Mouse (Mus musculus) CH12.LX (cell line): ENCODE data around the gene Arf6.

ENCODE experiments used
- CTCF ChIP-seq, 2 experiments: IDR thresholded peaks in 1 of 2; conservative IDR thresholded peaks in 1 of 2; 2 replicates each; pipeline ENCODE4 v1.5.1; 2011 to 2012; ENCODE audit warnings: low read depth in 2 of 2, low read length in 2 of 2, improper control_type of control experiment in 1 of 2, inconsistent platforms in 1 of 2, mild to moderate bottlenecking in 1 of 2, moderate library complexity in 1 of 2
- GABPA ChIP-seq: IDR thresholded peaks from 2 replicates; pipeline ENCODE4 v1.6.1; 2012; ENCODE audit warnings: low read depth, low read length, improper control_type of control experiment, inconsistent platforms; ENCODE audit not compliant: insufficient replicate concordance
- IRF4 ChIP-seq: IDR thresholded peaks from 2 replicates; pipeline ENCODE4 v1.6.1; 2014; ENCODE audit warnings: low read depth, mild to moderate bottlenecking, inconsistent platforms, low read length, improper control_type of control experiment
- USF1 ChIP-seq: IDR thresholded peaks from 2 replicates; pipeline ENCODE4 v1.6.1; 2014; ENCODE audit warnings: low read depth, mild to moderate bottlenecking, inconsistent platforms, low read length, improper control_type of control experiment

DNA sequence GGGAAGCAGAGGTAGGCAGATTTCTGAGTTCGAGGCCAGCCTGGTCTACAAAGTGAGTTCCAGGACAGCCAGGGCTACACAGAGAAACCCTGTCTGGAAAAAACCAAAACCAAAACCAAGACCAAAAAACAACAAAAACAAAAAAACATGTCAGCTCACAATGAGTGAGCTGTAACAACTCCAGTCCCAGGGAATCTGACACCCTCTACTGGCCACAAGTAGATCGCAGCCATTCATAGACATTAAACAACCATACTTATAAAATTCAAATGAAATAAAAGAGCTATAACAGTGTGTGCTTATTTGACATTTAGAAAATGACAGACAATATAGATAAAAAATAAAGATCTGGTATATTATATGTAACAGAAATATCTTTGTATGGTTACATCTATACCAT is 38.4 kb upstream of the Arf6 start:
- TF ChIP-seq USF1 (no peak), CTCF (conservative IDR thresholded peaks at IDR 0.05 in 1 of 2, IDR thresholded peaks at IDR 0.05 in 1 of 2; ENCODE audit: low read depth in 2 of 2, low read length in 2 of 2) (peak in 1 of 2 experiments; percentile 71; a peak in 2 of 4 replicates), GABPA (no peak), IRF4 (no peak)
